8 mouse cellular contexts compared by ENCODE assay signal in genomic region chr12:84450351-84450717, GRCm38 (mm10). TPM values are rescaled to one million over a fixed set of nuclear protein-coding genes. Genes with fewer than 3 reads are reported as not detected.
DNase-seq lines count a peak whose midpoint lies in the region; ATAC-seq and TF ChIP-seq lines count a peak whose summit lies in the region.

No protein-coding gene starts in this region.

- peak overlapping the region; percentile 62 for H3K9ac ChIP-seq in hindbrain, postnatal 0 days (replicated peaks; ENCODE audit: low read length)
- H3K9ac ChIP-seq in liver, postnatal 0 days (replicated peaks), result peak overlapping the region; percentile 80

- peak overlapping the region; percentile 93 for H3K4me3 ChIP-seq in testis, adult 2 months (ENCODE audit: control insufficient read depth, low read depth, low read length)
- peak overlapping the region; percentile 73 for H3K4me3 ChIP-seq in hindbrain, postnatal 0 days (ENCODE audit: low read length)
- H3K4me3 ChIP-seq in liver, postnatal 0 days (ENCODE audit: low read depth, low read length), result peak overlapping the region; percentile 89

- no peaks in the 10 kb centered on the region for H3K9me3 ChIP-seq in hindbrain, postnatal 0 days (ENCODE audit: low read length)
- no peaks in the 10 kb centered on the region for H3K9me3 ChIP-seq in liver, postnatal 0 days (ENCODE audit: low read length)

- ATAC-seq in hindbrain, postnatal 0 days, result no peak
- ATAC-seq in liver, postnatal 0 days, result peak; percentile 37

- H3K36me3 ChIP-seq in testis, adult 2 months (ENCODE audit: control insufficient read depth, insufficient read depth, low read length), result no peaks in the 10 kb centered on the region
- H3K36me3 ChIP-seq in hindbrain, postnatal 0 days (ENCODE audit: insufficient read depth, low read length), result no peaks in the 10 kb centered on the region
- 0 out of 2 replicates have a peak, but pooled peaks cover 3% of the 10 kb centered on the region for H3K36me3 ChIP-seq in liver, postnatal 0 days (replicated peaks; ENCODE audit: insufficient read depth, low read length)

- H3K4me2 ChIP-seq in hindbrain, postnatal 0 days (ENCODE audit: low read depth, low read length), result peak overlapping the region; percentile 67
- H3K4me2 ChIP-seq in liver, postnatal 0 days (ENCODE audit: low read depth, low read length), result peak overlapping the region; percentile 91

- no peaks in the 10 kb centered on the region for H3K27me3 ChIP-seq in testis, adult 2 months (ENCODE audit: control insufficient read depth, insufficient read depth, low read length)
- no peaks in the 10 kb centered on the region for H3K27me3 ChIP-seq in hindbrain, postnatal 0 days (ENCODE audit: insufficient read depth, low read length)
- H3K27me3 ChIP-seq in liver, postnatal 0 days (ENCODE audit: insufficient read depth, low read length), result no peaks in the 10 kb centered on the region

- H3K27ac ChIP-seq in testis, adult 2 months (ENCODE audit: control insufficient read depth, insufficient read depth, low read depth, low read length), result peak overlapping the region; percentile 91
- H3K27ac ChIP-seq in hindbrain, postnatal 0 days, result peak overlapping the region; percentile 86
- peak overlapping the region; percentile 95 for H3K27ac ChIP-seq in liver, postnatal 0 days (ENCODE audit: low read depth)

- no peak for TF ChIP-seq CTCF in testis, adult 2 months (IDR thresholded peaks at IDR 0.05; ENCODE audit: control insufficient read depth, insufficient read depth, insufficient replicate concordance, low read depth, low read length)
- no peak for TF ChIP-seq CTCF in hindbrain, postnatal 0 days (IDR thresholded peaks at IDR 0.05; ENCODE audit: low read depth)
- no peak for TF ChIP-seq CTCF in liver, postnatal 0 days (IDR thresholded peaks at IDR 0.05; ENCODE audit: low read depth)

- TF ChIP-seq EP300 in liver, postnatal 0 days (IDR thresholded peaks at IDR 0.05; ENCODE audit: low read depth), result peak; percentile 59; the same call in 1 of the 2 replicates

- 0% methylated on average over 6 of the region's 6 CpGs for WGBS in hindbrain, postnatal 0 days
- 2% methylated on average over 6 of the region's 6 CpGs for WGBS in liver, postnatal 0 days (ENCODE audit: insufficient replicate concordance)

- DNase-seq in adrenal gland, postnatal 10 days, result peak; percentile 74
- no peak for DNase-seq in adrenal gland, adult 18-20 months (ENCODE audit: low spot score in 2 of 2)
- no peak for DNase-seq in testis, postnatal 14 days (ENCODE audit: low spot score)
- DNase-seq in hindbrain, postnatal 0 days (ENCODE audit: low spot score), result peak; percentile 27
- peak; percentile 66 for DNase-seq in liver, postnatal 0 days
- DNase-seq in skeletal muscle tissue, adult 2 months (ENCODE audit: low read depth, low spot score), result peak; percentile 49
- no peak for DNase-seq in right cerebral cortex, postnatal 10 days (ENCODE audit: low spot score in 2 of 2)

- peaks cover 4% of the 10 kb centered on the region for H3K4me1 ChIP-seq in testis, adult 2 months (ENCODE audit: control insufficient read depth, insufficient read depth, low read length)
- H3K4me1 ChIP-seq in hindbrain, postnatal 0 days (ENCODE audit: insufficient read depth, low read length), result peaks cover 5% of the 10 kb centered on the region; the same call in 1 of the 2 replicates
- H3K4me1 ChIP-seq in liver, postnatal 0 days (ENCODE audit: insufficient read depth), result peaks cover 10% of the 10 kb centered on the region; the same call in 1 of the 2 replicates

- no peak for TF ChIP-seq POLR2A in testis, adult 2 months (IDR thresholded peaks at IDR 0.05; ENCODE audit: control insufficient read depth, low read depth, low read length)

RNA-seq across cellular contexts. Expression of gene Aldh6a1, which starts 0.5 kb away (rescaled TPM):
- 100 to 1,000 TPM; 230 to 234 TPM for total RNA-seq in adrenal gland, postnatal 10 days (2021)
- total RNA-seq in adrenal gland, adult 18-20 months (2021), result 100 to 1,000 TPM; 209 to 223 TPM
- polyA plus RNA-seq in testis, adult 2 months (2012; rRNA removed), result 11.2 and 13.7 TPM in 2 replicates
- total RNA-seq in hindbrain, postnatal 0 days (2014; rRNA removed), result 37.5 and 47.2 TPM in 2 replicates
- polyA plus RNA-seq in hindbrain, postnatal 0 days (2015; fragmentation: Nextera tagmentation; extraction: Ambion mirVana), result 46.5 and 52.1 TPM in 2 replicates
- 98.3 and 99.4 TPM in 2 replicates for polyA plus RNA-seq in liver, postnatal 0 days (2015; fragmentation: Nextera tagmentation; extraction: Ambion mirVana)

RNA-seq across cellular contexts. Expression of gene Lin52, which starts 0.9 kb away (rescaled TPM):
- total RNA-seq in adrenal gland, postnatal 10 days (2021), result 10 to 100 TPM; 10.9 to 11.2 TPM
- 10 to 100 TPM; 15.6 to 15.9 TPM for total RNA-seq in adrenal gland, adult 18-20 months (2021)
- polyA plus RNA-seq in testis, adult 2 months (2012; rRNA removed), result 17.1 and 26.5 TPM in 2 replicates
- 23.1 and 23.5 TPM in 2 replicates for total RNA-seq in hindbrain, postnatal 0 days (2014; rRNA removed)
- polyA plus RNA-seq in hindbrain, postnatal 0 days (2015; fragmentation: Nextera tagmentation; extraction: Ambion mirVana), result 20.4 and 25.2 TPM in 2 replicates
- polyA plus RNA-seq in liver, postnatal 0 days (2015; fragmentation: Nextera tagmentation; extraction: Ambion mirVana), result 7.8 and 8.1 TPM in 2 replicates

RNA-seq across cellular contexts. Expression of gene Rnf113a2, which starts 33.3 kb away (rescaled TPM):
- 10 to 100 TPM; 13.9 to 14.7 TPM for total RNA-seq in adrenal gland, postnatal 10 days (2021)
- total RNA-seq in adrenal gland, adult 18-20 months (2021), result 10 to 100 TPM; 14.3 to 20.2 TPM
- 17.8 and 18.3 TPM in 2 replicates for polyA plus RNA-seq in testis, adult 2 months (2012; rRNA removed)
- 3.2 and 7.4 TPM in 2 replicates for total RNA-seq in hindbrain, postnatal 0 days (2014; rRNA removed)
- polyA plus RNA-seq in hindbrain, postnatal 0 days (2015; fragmentation: Nextera tagmentation; extraction: Ambion mirVana), result 20.1 and 21.3 TPM in 2 replicates
- polyA plus RNA-seq in liver, postnatal 0 days (2015; fragmentation: Nextera tagmentation; extraction: Ambion mirVana), result 13.3 and 13.9 TPM in 2 replicates

RNA-seq across cellular contexts. Expression of gene Bbof1, which starts 41.5 kb away (rescaled TPM):
- 1 to 10 TPM; 5.7 to 8.4 TPM for total RNA-seq in adrenal gland, postnatal 10 days (2021)
- total RNA-seq in adrenal gland, adult 18-20 months (2021), result 1 to 10 TPM; 1.4 to 1.5 TPM
- 26.9 and 33.0 TPM in 2 replicates for polyA plus RNA-seq in testis, adult 2 months (2012; rRNA removed)
- total RNA-seq in hindbrain, postnatal 0 days (2014; rRNA removed), result 2.2 and 2.4 TPM in 2 replicates
- polyA plus RNA-seq in hindbrain, postnatal 0 days (2015; fragmentation: Nextera tagmentation; extraction: Ambion mirVana), result 2.1 and 2.3 TPM in 2 replicates
- 0.34 and 0.51 TPM in 2 replicates for polyA plus RNA-seq in liver, postnatal 0 days (2015; fragmentation: Nextera tagmentation; extraction: Ambion mirVana)

RNA-seq across cellular contexts. Expression of gene Entpd5, which starts 41.5 kb away (rescaled TPM):
- 10 to 100 TPM; 66.3 to 74.5 TPM for total RNA-seq in adrenal gland, postnatal 10 days (2021)
- 100 to 1,000 TPM in 1 of 2 experiments, 10 to 100 TPM in 1; 77.4 to 111 TPM for total RNA-seq in adrenal gland, adult 18-20 months (2021)
- polyA plus RNA-seq in testis, adult 2 months (2012; rRNA removed), result 12.5 and 12.7 TPM in 2 replicates
- 15.6 and 20.8 TPM in 2 replicates for total RNA-seq in hindbrain, postnatal 0 days (2014; rRNA removed)
- 13.2 and 13.4 TPM in 2 replicates for polyA plus RNA-seq in hindbrain, postnatal 0 days (2015; fragmentation: Nextera tagmentation; extraction: Ambion mirVana)
- 23.5 and 24.8 TPM in 2 replicates for polyA plus RNA-seq in liver, postnatal 0 days (2015; fragmentation: Nextera tagmentation; extraction: Ambion mirVana)

Comparison
In these comparisons a context has a peak if more than half of its experiments do, and no peak if none do; other contexts are left out.
1. DNase-seq: peak in adrenal gland, postnatal 10 days (single experiment), hindbrain, postnatal 0 days (single experiment), liver, postnatal 0 days (single experiment) and skeletal muscle tissue, adult 2 months (single experiment); none in adrenal gland, adult 18-20 months (0 of 2), testis, postnatal 14 days (single experiment) and right cerebral cortex, postnatal 10 days (0 of 2).
2. Peak in every context shown above with its lines, with median percentiles within 50 percentile points of each other: H3K27ac ChIP-seq and H3K4me3 ChIP-seq.